Mouse (Mus musculus): ENCODE data around the gene Fuk. TPM values are rescaled to one million over a fixed set of nuclear protein-coding genes. Genes with fewer than 3 reads are reported as not detected.

Fuk gene
- total RNA-seq, 1 experiment = 17.8 TPM

DNA sequence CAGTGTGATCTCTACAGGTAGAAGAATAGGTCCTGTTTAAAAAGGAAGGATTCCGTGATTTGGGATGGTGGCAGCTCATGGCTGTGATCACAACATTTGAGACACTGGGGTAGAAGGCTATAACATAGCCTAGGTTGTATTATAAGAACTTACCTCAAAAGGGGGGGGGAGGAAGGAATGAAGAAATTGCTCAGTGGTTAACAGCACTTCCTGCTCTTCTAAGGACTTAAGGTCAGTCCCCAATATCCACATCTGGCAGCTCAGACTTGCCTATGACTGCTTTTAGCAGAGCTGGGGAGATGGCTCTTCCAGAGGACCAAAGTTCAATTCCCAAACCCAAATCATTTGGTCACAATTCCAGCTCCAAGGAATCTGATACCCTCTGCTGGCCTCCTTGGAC, 4.4 kb upstream of the Fuk start:
- no peaks in the 10 kb centered on the region for H3K4me1 ChIP-seq (ENCODE audit: control insufficient read depth in 2 of 2, insufficient read depth in 2 of 2, low read length in 2 of 2, poor library complexity in 1 of 2)
- H3K27ac ChIP-seq (ENCODE audit: insufficient read depth, low read depth, low read length, poor library complexity, severe bottlenecking) = no peak overlapping the region
- in situ Hi-C loops (cut with MboI; ENCODE audit: low sequenced_read_pairs in 2 of 2, unreplicated experiment in 2 of 2) = no loop called here
- no peak overlapping the region for H3K4me3 ChIP-seq (ENCODE audit: insufficient read depth in 1 of 2, low read depth in 1 of 2, low read length in 2 of 2, poor library complexity in 1 of 2, severe bottlenecking in 1 of 2)
- H3K9ac ChIP-seq (ENCODE audit: insufficient read depth, low read depth, low read length, poor library complexity, severe bottlenecking) = no peak overlapping the region
- H3K9me3 ChIP-seq (ENCODE audit: control insufficient read depth, insufficient read depth, low read depth, low read length) = no peaks in the 10 kb centered on the region
- DNase-seq (ENCODE audit: low read depth, low spot score) = no peak
- no peak for TF ChIP-seq ZNF384 (IDR thresholded peaks at IDR 0.05; ENCODE audit: low read depth, low read length)
- no peak for TF ChIP-seq MAFK (IDR thresholded peaks at IDR 0.05; ENCODE audit: insufficient read depth, low read depth, low read length)
- TF ChIP-seq HCFC1 (IDR thresholded peaks at IDR 0.05; ENCODE audit: borderline replicate concordance, insufficient read depth, low read length) = no peak
- no peak for TF ChIP-seq CHD2 (IDR thresholded peaks at IDR 0.05; ENCODE audit: low read depth, low read length)
- TF ChIP-seq ZC3H11A (IDR thresholded peaks at IDR 0.05; ENCODE audit: borderline replicate concordance, low read depth, low read length) = no peak
- no peaks in the 10 kb centered on the region for H3K36me3 ChIP-seq (ENCODE audit: control insufficient read depth, insufficient read depth, low read length, poor library complexity, severe bottlenecking)

DNA sequence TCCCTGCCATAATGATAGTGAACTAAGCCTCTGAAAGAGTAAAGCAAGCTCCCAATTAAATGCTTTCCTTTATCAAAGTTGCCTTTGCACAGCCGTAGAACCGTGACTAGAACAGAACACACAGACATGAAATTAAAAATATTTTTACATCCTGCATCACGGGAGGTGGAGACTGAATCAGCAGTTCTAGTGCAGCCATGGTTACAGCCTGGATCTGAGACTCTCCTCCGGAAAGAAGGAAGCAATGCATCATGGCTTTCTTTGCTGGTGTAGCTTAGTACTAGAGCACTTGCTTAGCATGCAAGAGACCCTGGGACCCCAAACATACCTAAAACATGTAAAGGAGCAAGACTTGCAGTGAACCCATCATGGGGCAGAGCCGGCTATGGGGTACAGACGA, 3.1 kb upstream of the Fuk start:
- Histone ChIP-seq H3K4me3 (ENCODE audit: insufficient read depth in 1 of 2, low read depth in 1 of 2, low read length in 2 of 2, poor library complexity in 1 of 2, severe bottlenecking in 1 of 2) (no peak overlapping the region), H3K9ac (ENCODE audit: insufficient read depth, low read depth, low read length, poor library complexity, severe bottlenecking) (no peak overlapping the region), H3K27ac (ENCODE audit: insufficient read depth, low read depth, low read length, poor library complexity, severe bottlenecking) (no peak overlapping the region), H3K4me1 (ENCODE audit: control insufficient read depth in 2 of 2, insufficient read depth in 2 of 2, low read length in 2 of 2, poor library complexity in 1 of 2) (no peaks in the 10 kb centered on the region), H3K9me3 (ENCODE audit: control insufficient read depth, insufficient read depth, low read depth, low read length) (no peaks in the 10 kb centered on the region), H3K36me3 (ENCODE audit: control insufficient read depth, insufficient read depth, low read length, poor library complexity, severe bottlenecking) (no peaks in the 10 kb centered on the region)
- TF ChIP-seq MAFK (IDR thresholded peaks at IDR 0.05; ENCODE audit: insufficient read depth, low read depth, low read length) (no peak), HCFC1 (IDR thresholded peaks at IDR 0.05; ENCODE audit: borderline replicate concordance, insufficient read depth, low read length) (no peak), CHD2 (IDR thresholded peaks at IDR 0.05; ENCODE audit: low read depth, low read length) (no peak), ZNF384 (IDR thresholded peaks at IDR 0.05; ENCODE audit: low read depth, low read length) (no peak), ZC3H11A (IDR thresholded peaks at IDR 0.05; ENCODE audit: borderline replicate concordance, low read depth, low read length) (no peak)
- in situ Hi-C loops (cut with MboI; ENCODE audit: low sequenced_read_pairs in 2 of 2, unreplicated experiment in 2 of 2) = no loop called here
- no peak for DNase-seq (ENCODE audit: low read depth, low spot score)

GRCm38 (mm10) chr8:110902579-110902965, 284 bp upstream of the Fuk start:
- Histone ChIP-seq H3K27ac (ENCODE audit: insufficient read depth, low read depth, low read length, poor library complexity, severe bottlenecking) (no peak overlapping the region), H3K9me3 (ENCODE audit: control insufficient read depth, insufficient read depth, low read depth, low read length) (no peaks in the 10 kb centered on the region), H3K9ac (ENCODE audit: insufficient read depth, low read depth, low read length, poor library complexity, severe bottlenecking) (no peak overlapping the region), H3K36me3 (ENCODE audit: control insufficient read depth, insufficient read depth, low read length, poor library complexity, severe bottlenecking) (no peaks in the 10 kb centered on the region), H3K4me1 (ENCODE audit: control insufficient read depth in 2 of 2, insufficient read depth in 2 of 2, low read length in 2 of 2, poor library complexity in 1 of 2) (no peaks in the 10 kb centered on the region), H3K4me3 (ENCODE audit: insufficient read depth in 1 of 2, low read depth in 1 of 2, low read length in 2 of 2, poor library complexity in 1 of 2, severe bottlenecking in 1 of 2) (0 out of 4 replicates have a peak overlapping the region, but pooled peaks of 1 of the 2 experiments have one; percentile 94)
- in situ Hi-C loops (cut with MboI; ENCODE audit: low sequenced_read_pairs in 2 of 2, unreplicated experiment in 2 of 2) = no loop called here
- no peak for DNase-seq (ENCODE audit: low read depth, low spot score)
- TF ChIP-seq ZC3H11A (IDR thresholded peaks at IDR 0.05; ENCODE audit: borderline replicate concordance, low read depth, low read length) = no peak
- no peak for TF ChIP-seq HCFC1 (IDR thresholded peaks at IDR 0.05; ENCODE audit: borderline replicate concordance, insufficient read depth, low read length)
- TF ChIP-seq MAFK (IDR thresholded peaks at IDR 0.05; ENCODE audit: insufficient read depth, low read depth, low read length) = no peak
- no peak for TF ChIP-seq ZNF384 (IDR thresholded peaks at IDR 0.05; ENCODE audit: low read depth, low read length)
- TF ChIP-seq CHD2 (IDR thresholded peaks at IDR 0.05; ENCODE audit: low read depth, low read length) = no peak

- in situ Hi-C loops (cut with MboI; ENCODE audit: low sequenced_read_pairs in 2 of 2, unreplicated experiment in 2 of 2) = no loop called here
- H3K9me3 ChIP-seq (ENCODE audit: control insufficient read depth, insufficient read depth, low read depth, low read length) = no peaks in the 10 kb centered on the region
- no peaks in the 10 kb centered on the region for H3K4me1 ChIP-seq (ENCODE audit: control insufficient read depth in 2 of 2, insufficient read depth in 2 of 2, low read length in 2 of 2, poor library complexity in 1 of 2)
- H3K36me3 ChIP-seq (ENCODE audit: control insufficient read depth, insufficient read depth, low read length, poor library complexity, severe bottlenecking) = no peaks in the 10 kb centered on the region
- no peak overlapping the region for H3K4me3 ChIP-seq (ENCODE audit: insufficient read depth in 1 of 2, low read depth in 1 of 2, low read length in 2 of 2, poor library complexity in 1 of 2, severe bottlenecking in 1 of 2)
- no peak overlapping the region for H3K9ac ChIP-seq (ENCODE audit: insufficient read depth, low read depth, low read length, poor library complexity, severe bottlenecking)
- TF ChIP-seq CHD2 (IDR thresholded peaks at IDR 0.05; ENCODE audit: low read depth, low read length) = no peak
- no peak for TF ChIP-seq ZNF384 (IDR thresholded peaks at IDR 0.05; ENCODE audit: low read depth, low read length)
- no peak for TF ChIP-seq MAFK (IDR thresholded peaks at IDR 0.05; ENCODE audit: insufficient read depth, low read depth, low read length)
- TF ChIP-seq HCFC1 (IDR thresholded peaks at IDR 0.05; ENCODE audit: borderline replicate concordance, insufficient read depth, low read length) = no peak
- no peak for TF ChIP-seq ZC3H11A (IDR thresholded peaks at IDR 0.05; ENCODE audit: borderline replicate concordance, low read depth, low read length)
- no peak for DNase-seq (ENCODE audit: low read depth, low spot score)
- H3K27ac ChIP-seq (ENCODE audit: insufficient read depth, low read depth, low read length, poor library complexity, severe bottlenecking) = no peak overlapping the region
Observed at GRCm38 (mm10) chr8:110901056-110901455, 1.2 kb downstream of the Fuk start.

DNA sequence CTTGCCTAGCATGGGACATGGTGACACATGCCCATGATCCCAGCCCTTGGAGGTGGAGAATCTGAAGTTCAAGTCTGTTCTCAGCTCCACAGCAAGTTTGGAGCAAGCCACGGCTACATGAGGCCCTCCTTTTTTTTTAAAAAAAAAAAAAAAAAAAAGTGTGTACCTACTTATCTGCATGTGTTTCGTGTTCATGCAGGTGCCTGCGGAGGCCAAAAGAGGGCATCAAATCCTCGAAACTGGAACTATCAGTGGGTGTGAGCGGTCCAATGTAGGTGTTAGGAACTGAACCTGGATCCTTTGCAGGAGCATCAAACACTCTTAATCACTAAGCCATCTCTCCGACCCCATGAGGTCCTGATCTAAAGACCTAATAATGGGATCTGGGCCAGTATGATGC, 4.8 kb downstream of the Fuk start:
- DNase-seq (ENCODE audit: low read depth, low spot score) = no peak
- in situ Hi-C loops (cut with MboI; ENCODE audit: low sequenced_read_pairs in 2 of 2, unreplicated experiment in 2 of 2) = no loop called here
- no peak overlapping the region for H3K4me3 ChIP-seq (ENCODE audit: insufficient read depth in 1 of 2, low read depth in 1 of 2, low read length in 2 of 2, poor library complexity in 1 of 2, severe bottlenecking in 1 of 2)

More for the DNA sequence above, 4.8 kb downstream of the Fuk start:
- Histone ChIP-seq H3K9me3 (ENCODE audit: control insufficient read depth, insufficient read depth, low read depth, low read length) (no peaks in the 10 kb centered on the region), H3K36me3 (ENCODE audit: control insufficient read depth, insufficient read depth, low read length, poor library complexity, severe bottlenecking) (no peaks in the 10 kb centered on the region), H3K9ac (ENCODE audit: insufficient read depth, low read depth, low read length, poor library complexity, severe bottlenecking) (no peak overlapping the region), H3K27ac (ENCODE audit: insufficient read depth, low read depth, low read length, poor library complexity, severe bottlenecking) (no peak overlapping the region), H3K4me1 (ENCODE audit: control insufficient read depth in 2 of 2, insufficient read depth in 2 of 2, low read length in 2 of 2, poor library complexity in 1 of 2) (peaks cover 0 to 12% of the 10 kb centered on the region in 2 experiments; a peak in 1 of 4 replicates)
- TF ChIP-seq CHD2 (IDR thresholded peaks at IDR 0.05; ENCODE audit: low read depth, low read length) (no peak), MAFK (IDR thresholded peaks at IDR 0.05; ENCODE audit: insufficient read depth, low read depth, low read length) (no peak), ZC3H11A (IDR thresholded peaks at IDR 0.05; ENCODE audit: borderline replicate concordance, low read depth, low read length) (no peak), ZNF384 (IDR thresholded peaks at IDR 0.05; ENCODE audit: low read depth, low read length) (peak; percentile 88)
